Comparison of ENCODE assay signal across 9 mouse cellular contexts in the genomic region with DNA sequence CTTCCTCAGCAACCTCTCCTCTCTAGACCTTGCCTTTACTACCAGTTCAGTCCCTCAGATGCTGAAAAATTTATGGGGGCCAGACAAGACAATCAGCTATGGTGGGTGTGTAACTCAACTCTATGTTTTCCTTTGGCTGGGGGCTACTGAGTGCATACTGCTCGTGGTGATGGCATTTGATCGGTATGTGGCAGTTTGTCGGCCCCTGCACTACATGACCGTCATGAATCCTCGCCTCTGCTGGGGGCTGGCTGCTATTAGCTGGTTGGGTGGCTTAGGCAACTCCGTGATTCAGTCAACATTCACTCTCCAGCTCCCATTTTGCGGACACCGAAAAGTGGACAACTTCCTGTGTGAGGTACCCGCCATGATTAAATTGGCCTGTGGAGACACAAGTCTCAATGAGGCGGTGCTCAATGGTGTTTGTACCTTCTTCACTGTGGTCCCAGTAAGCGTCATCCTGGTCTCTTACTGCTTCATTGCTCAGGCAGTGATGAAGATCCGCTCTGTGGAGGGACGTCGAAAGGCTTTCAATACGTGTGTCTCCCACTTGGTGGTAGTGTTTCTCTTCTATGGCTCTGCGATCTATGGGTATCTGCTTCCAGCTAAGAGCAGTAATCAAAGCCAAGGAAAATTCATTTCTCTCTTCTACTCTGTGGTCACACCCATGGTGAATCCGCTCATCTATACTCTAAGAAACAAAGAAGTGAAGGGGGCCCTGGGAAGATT. TPM values are rescaled to one million over a fixed set of nuclear protein-coding genes. Genes with fewer than 3 reads are reported as not detected.
A peak's percentile ranks its signal among the peaks of the same experiment; 100 is the strongest.
DNase-seq lines count a peak whose midpoint lies in the region; ATAC-seq and TF ChIP-seq lines count a peak whose summit lies in the region.
"Had no signal": no experiment of that assay in that cellular context is flagged by ENCODE, and none has a peak within 500 bp of the region (broad histone marks: within the 10 kb centered on the region; RNA-seq: fewer than 3 reads in every experiment).

No protein-coding gene starts in this region.

- WGBS in heart, postnatal 0 days: 38% methylated on average over 17 of the region's 17 CpGs
- WGBS in lung, postnatal 0 days: 52% methylated on average over 17 of the region's 17 CpGs

- no peaks in the 10 kb centered on the region for H3K9me3 ChIP-seq in ES-E14 (ENCODE audit: control insufficient read depth, insufficient read depth, low read depth, low read length)
- no peaks in the 10 kb centered on the region for H3K9me3 ChIP-seq in heart, postnatal 0 days (replicated peaks; ENCODE audit: control insufficient read depth, low read length)
- no peaks in the 10 kb centered on the region for H3K9me3 ChIP-seq in lung, postnatal 0 days (ENCODE audit: low read length)

- no peak; the same call in 1 of the 2 replicates for ATAC-seq in heart, postnatal 0 days (ENCODE audit: insufficient read depth, low read depth)
- ATAC-seq in lung, postnatal 0 days: peak; percentile 52

- in situ Hi-C loops in ES-E14 (cut with MboI; ENCODE audit: low sequenced_read_pairs in 2 of 2, unreplicated experiment in 2 of 2): no loop called here

- no peak for TF ChIP-seq EP300 in heart, postnatal 0 days (IDR thresholded peaks at IDR 0.05; ENCODE audit: low read depth)
- no peak for TF ChIP-seq EP300 in lung, postnatal 0 days (IDR thresholded peaks at IDR 0.05)

- peak; percentile 22 for DNase-seq in kidney, adult 18-20 months
- no peak for DNase-seq in kidney, adult 11 months
- no peak for DNase-seq in ES-E14 (ENCODE audit: low read depth, low spot score)
- peak; percentile 59 for DNase-seq in heart, postnatal 0 days (ENCODE audit: low spot score)
- DNase-seq in lung, postnatal 0 days (ENCODE audit: low spot score): peak; percentile 54
- no peak for DNase-seq in right cerebral cortex, postnatal 36 days (ENCODE audit: low spot score in 2 of 2)
- DNase-seq in gastrocnemius, postnatal 4 days (ENCODE audit: low spot score in 2 of 2): no peak
- no peak for DNase-seq in layer of hippocampus, postnatal 25 days (ENCODE audit: extremely low spot score in 1 of 2, low spot score in 1 of 2)

- peak; percentile 73 for TF ChIP-seq CTCF in heart, postnatal 0 days (IDR thresholded peaks at IDR 0.05; ENCODE audit: low read depth)
- peak; percentile 76 for TF ChIP-seq CTCF in lung, postnatal 0 days (IDR thresholded peaks at IDR 0.05)

- peaks cover 0 to 7% of the 10 kb centered on the region in 2 experiments; a peak in 2 of 4 replicates for H3K4me1 ChIP-seq in ES-E14 (ENCODE audit: control insufficient read depth in 2 of 2, insufficient read depth in 2 of 2, low read length in 2 of 2, poor library complexity in 1 of 2)
- H3K4me1 ChIP-seq in heart, postnatal 0 days (ENCODE audit: control insufficient read depth, insufficient read depth): no peaks in the 10 kb centered on the region
- no peaks in the 10 kb centered on the region for H3K4me1 ChIP-seq in lung, postnatal 0 days (ENCODE audit: insufficient read depth, low read depth, low read length)

- H3K36me3 ChIP-seq in ES-E14 (ENCODE audit: control insufficient read depth, insufficient read depth, low read length, poor library complexity, severe bottlenecking): no peaks in the 10 kb centered on the region
- H3K36me3 ChIP-seq in heart, postnatal 0 days (replicated peaks; ENCODE audit: control insufficient read depth, insufficient read depth, low read length): no peaks in the 10 kb centered on the region
- no peaks in the 10 kb centered on the region for H3K36me3 ChIP-seq in lung, postnatal 0 days (ENCODE audit: insufficient read depth, low read length)

- H3K4me2 ChIP-seq in heart, postnatal 0 days (ENCODE audit: low read depth, low read length): no peak overlapping the region
- no peak overlapping the region for H3K4me2 ChIP-seq in lung, postnatal 0 days (replicated peaks; ENCODE audit: low read depth, low read length)

- no peaks in the 10 kb centered on the region; the same call in 1 of the 2 replicates for H3K27me3 ChIP-seq in heart, postnatal 0 days (ENCODE audit: control insufficient read depth, insufficient read depth, low read length)
- H3K27me3 ChIP-seq in lung, postnatal 0 days (replicated peaks; ENCODE audit: insufficient read depth, low read length): no peaks in the 10 kb centered on the region

- peak overlapping the region; percentile 14; the same call in 1 of the 2 replicates for H3K9ac ChIP-seq in ES-E14 (ENCODE audit: insufficient read depth, low read depth, low read length, poor library complexity, severe bottlenecking)
- H3K9ac ChIP-seq in heart, postnatal 0 days (replicated peaks; ENCODE audit: low read depth, low read length): no peak overlapping the region
- H3K9ac ChIP-seq in lung, postnatal 0 days (replicated peaks; ENCODE audit: low read depth): no peak overlapping the region

- H3K4me3 ChIP-seq in ES-E14 (ENCODE audit: insufficient read depth in 1 of 2, low read depth in 1 of 2, low read length in 2 of 2, poor library complexity in 1 of 2, severe bottlenecking in 1 of 2): peak overlapping the region; percentile 57; a peak in 3 of 4 replicates
- no peak overlapping the region for H3K4me3 ChIP-seq in heart, postnatal 0 days (ENCODE audit: low read depth, low read length)
- no peak overlapping the region for H3K4me3 ChIP-seq in lung, postnatal 0 days (ENCODE audit: low read depth, low read length)

- no peak overlapping the region for H3K27ac ChIP-seq in ES-E14 (ENCODE audit: insufficient read depth, low read depth, low read length, poor library complexity, severe bottlenecking)
- H3K27ac ChIP-seq in heart, postnatal 0 days (ENCODE audit: low read depth): no peak overlapping the region
- no peak overlapping the region for H3K27ac ChIP-seq in lung, postnatal 0 days (ENCODE audit: low read length)

TF ChIP-seq in ES-E14, 5 proteins besides CTCF, POLR2A, EP300 and RAD21:
- TF ChIP-seq HCFC1 (IDR thresholded peaks at IDR 0.05; ENCODE audit: borderline replicate concordance, insufficient read depth, low read length) (no peak), CHD2 (IDR thresholded peaks at IDR 0.05; ENCODE audit: low read depth, low read length) (no peak), MAFK (IDR thresholded peaks at IDR 0.05; ENCODE audit: insufficient read depth, low read depth, low read length) (no peak), ZC3H11A (IDR thresholded peaks at IDR 0.05; ENCODE audit: borderline replicate concordance, low read depth, low read length) (peak; percentile 68; the same call in 1 of the 2 replicates), ZNF384 (IDR thresholded peaks at IDR 0.05; ENCODE audit: low read depth, low read length) (no peak)

RNA-seq across cellular contexts. Expression of gene Zfp174, which starts 7.7 kb away (rescaled TPM):
- total RNA-seq in ES-E14 (2012; rRNA removed): 0.85 and 1.0 TPM in 2 replicates
- 0.69 and 0.93 TPM in 2 replicates for total RNA-seq in heart, postnatal 0 days (2014; rRNA removed; ENCODE audit: low replicate concordance)
- polyA plus RNA-seq in heart, postnatal 0 days (2015; fragmentation: Nextera tagmentation; extraction: Ambion mirVana): 0.71 and 0.72 TPM in 2 replicates
- polyA plus RNA-seq in lung, postnatal 0 days (2015; fragmentation: Nextera tagmentation; extraction: Ambion mirVana): 0.69 and 0.72 TPM in 2 replicates
- total RNA-seq in gastrocnemius, postnatal 4 days (2021): 1 to 10 TPM; 1.7 to 1.9 TPM
- total RNA-seq in layer of hippocampus, postnatal 25 days (2021): 1 to 10 TPM; 3.9 to 4.9 TPM

RNA-seq across cellular contexts. Expression of gene Olfr15, which starts 8.6 kb away (rescaled TPM):
- not detected in 2 replicates for total RNA-seq in ES-E14 (2012; rRNA removed)
- not detected in 2 replicates for total RNA-seq in heart, postnatal 0 days (2014; rRNA removed; ENCODE audit: low replicate concordance)
- polyA plus RNA-seq in heart, postnatal 0 days (2015; fragmentation: Nextera tagmentation; extraction: Ambion mirVana): not detected in 2 replicates
- not detected in 2 replicates for polyA plus RNA-seq in lung, postnatal 0 days (2015; fragmentation: Nextera tagmentation; extraction: Ambion mirVana)
- not detected for total RNA-seq in gastrocnemius, postnatal 4 days (2021)
- total RNA-seq in layer of hippocampus, postnatal 25 days (2021): not detected
- polyA plus RNA-seq: large intestine, adult 2 months had no signal

RNA-seq across cellular contexts. Expression of gene Naa60, which starts 32.9 kb away (rescaled TPM):
- total RNA-seq in ES-E14 (2012; rRNA removed): 16.8 and 17.4 TPM in 2 replicates
- total RNA-seq in heart, postnatal 0 days (2014; rRNA removed; ENCODE audit: low replicate concordance): 23.6 and 24.2 TPM in 2 replicates
- polyA plus RNA-seq in heart, postnatal 0 days (2015; fragmentation: Nextera tagmentation; extraction: Ambion mirVana): 32.2 and 33.0 TPM in 2 replicates
- polyA plus RNA-seq in lung, postnatal 0 days (2015; fragmentation: Nextera tagmentation; extraction: Ambion mirVana): 42.2 and 42.6 TPM in 2 replicates
- 10 to 100 TPM; 37.3 to 43.1 TPM for total RNA-seq in gastrocnemius, postnatal 4 days (2021)
- total RNA-seq in layer of hippocampus, postnatal 25 days (2021): 100 to 1,000 TPM; 104 to 107 TPM

RNA-seq across cellular contexts. Expression of gene Zfp597, which starts 45.0 kb away (rescaled TPM):
- 8.7 and 10.7 TPM in 2 replicates for total RNA-seq in ES-E14 (2012; rRNA removed)
- 7.4 and 9.2 TPM in 2 replicates for total RNA-seq in heart, postnatal 0 days (2014; rRNA removed; ENCODE audit: low replicate concordance)
- polyA plus RNA-seq in heart, postnatal 0 days (2015; fragmentation: Nextera tagmentation; extraction: Ambion mirVana): 3.3 and 4.3 TPM in 2 replicates
- polyA plus RNA-seq in lung, postnatal 0 days (2015; fragmentation: Nextera tagmentation; extraction: Ambion mirVana): 4.6 and 5.0 TPM in 2 replicates
- total RNA-seq in gastrocnemius, postnatal 4 days (2021): 10 to 100 TPM; 10.6 to 11.9 TPM
- 10 to 100 TPM; 21.8 to 23.2 TPM for total RNA-seq in layer of hippocampus, postnatal 25 days (2021)

RNA-seq across cellular contexts. Expression of gene Gm20695, which starts 45.1 kb away (rescaled TPM):
- 1.1 TPM in 1 of 2 replicates, not detected in the other for total RNA-seq in ES-E14 (2012; rRNA removed)
- not detected in 2 replicates for total RNA-seq in heart, postnatal 0 days (2014; rRNA removed; ENCODE audit: low replicate concordance)
- polyA plus RNA-seq in heart, postnatal 0 days (2015; fragmentation: Nextera tagmentation; extraction: Ambion mirVana): 0.93 and 1.2 TPM in 2 replicates
- 3.7 and 5.2 TPM in 2 replicates for polyA plus RNA-seq in lung, postnatal 0 days (2015; fragmentation: Nextera tagmentation; extraction: Ambion mirVana)
- under 1 TPM; 0.36 to 0.44 TPM for total RNA-seq in gastrocnemius, postnatal 4 days (2021)
- 1 to 10 TPM in 1 of 2 experiments, under 1 TPM in 1; 0.44 to 1.8 TPM for total RNA-seq in layer of hippocampus, postnatal 25 days (2021)
- polyA plus RNA-seq: large intestine, adult 2 months had no signal

Comparison
In these comparisons a context has a peak if more than half of its experiments do, and no peak if none do; other contexts are left out.
1. DNase-seq: peak in kidney, adult 18-20 months (single experiment), heart, postnatal 0 days (single experiment) and lung, postnatal 0 days (single experiment); none in kidney, adult 11 months (single experiment), ES-E14 (single experiment), right cerebral cortex, postnatal 36 days (0 of 2), gastrocnemius, postnatal 4 days (0 of 2) and layer of hippocampus, postnatal 25 days (0 of 2).
2. H3K4me3 ChIP-seq: peak in ES-E14 (2 of 2); none in heart, postnatal 0 days (single experiment) and lung, postnatal 0 days (single experiment).